Mouse (Mus musculus): ENCODE results near the gene Chrd. TPM values are rescaled to one million over a fixed set of nuclear protein-coding genes. Genes with fewer than 3 reads are reported as not detected.

Chrd gene
- 0.63 TPM for polyA plus RNA-seq (2012; fragmentation: generic; extraction: Trizol)
- long read RNA-seq, experiment 1, partial matches to known transcripts, result 0 of 5 reads
- long read RNA-seq, experiment 1, other reads (novel, unspliced or antisense), result 2 of 5 reads
- long read RNA-seq, experiment 2, partial matches to known transcripts, result 1 of 11 reads
- long read RNA-seq, experiment 2, other reads (novel, unspliced or antisense), result 5 of 11 reads

DNA sequence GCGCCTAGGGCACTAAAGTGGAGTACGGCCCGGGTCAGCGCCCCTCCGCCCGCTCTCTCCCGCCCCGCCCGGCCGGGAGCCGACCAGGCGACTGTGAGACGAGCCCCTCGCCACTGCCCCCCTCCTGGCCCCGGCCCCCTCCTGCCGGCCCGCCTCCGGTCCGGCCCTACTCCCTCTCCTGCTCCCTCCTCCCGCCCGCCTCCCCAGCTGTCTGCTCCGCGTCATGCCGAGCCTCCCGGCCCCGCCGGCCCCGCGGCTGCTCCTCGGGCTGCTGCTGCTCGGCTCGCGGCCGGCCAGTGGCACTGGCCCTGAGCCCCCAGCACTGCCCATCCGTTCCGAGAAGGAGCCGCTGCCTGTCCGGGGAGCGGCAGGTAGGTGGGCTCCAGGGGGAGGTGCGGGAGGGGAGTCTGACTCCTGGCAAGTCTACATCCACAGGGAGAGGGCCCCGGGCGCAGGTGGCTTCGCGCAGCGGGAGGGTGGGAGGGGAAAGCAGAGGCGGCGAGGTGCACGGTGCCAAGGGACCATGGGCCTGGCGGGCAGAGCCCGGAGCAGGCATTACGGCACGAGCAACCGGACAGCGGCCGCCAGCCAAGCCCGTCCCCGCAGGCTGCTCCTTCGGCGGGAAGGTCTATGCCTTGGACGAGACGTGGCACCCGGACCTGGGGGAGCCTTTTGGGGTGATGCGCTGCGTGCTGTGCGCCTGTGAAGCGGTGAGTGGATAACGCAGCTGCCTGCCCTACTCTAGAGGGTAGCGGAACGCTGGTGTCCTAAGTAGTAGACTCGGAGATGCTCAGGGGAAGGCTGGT is at the start of gene Chrd:
TSS of gene Chrd (plus strand) at position 203 of the 806 bp plus-strand sequence.
- TF ChIP-seq FOSL1 (IDR thresholded peaks at IDR 0.05; ENCODE audit: insufficient read depth, low read length, poor library complexity, severe bottlenecking) (no peak), USF1 (IDR thresholded peaks at IDR 0.05; ENCODE audit: low read depth) (no peak), MYOD1 (IDR thresholded peaks at IDR 0.05; ENCODE audit: control insufficient read depth, insufficient read length, low read depth) (no peak), MAX (IDR thresholded peaks at IDR 0.05) (no peak), CTCF (IDR thresholded peaks at IDR 0.05; ENCODE audit: control insufficient read depth, insufficient read depth, insufficient read length) (no peak), CEBPB (IDR thresholded peaks at IDR 0.05; ENCODE audit: low read depth) (no peak), MYOG (IDR thresholded peaks at IDR 0.05; ENCODE audit: control insufficient read depth, extremely low read depth, insufficient read length) (no peak)
- H3K36me3 ChIP-seq (ENCODE audit: control insufficient read depth, insufficient read depth), result no peaks in the 10 kb centered on the region
- H3K27me3 ChIP-seq (ENCODE audit: control insufficient read depth, insufficient read depth, insufficient read length), result peaks cover 4% of the 10 kb centered on the region
- H3K4me3 ChIP-seq (ENCODE audit: insufficient read depth, poor library complexity, severe bottlenecking), result peak within 1 kb of the TSS; percentile 14
- no peaks in the 10 kb centered on the region for H3K79me2 ChIP-seq (ENCODE audit: control insufficient read depth, insufficient read depth)
- no peaks in the 10 kb centered on the region for H3K79me3 ChIP-seq (ENCODE audit: low read depth)
- peak within 1 kb of the TSS; percentile 49 for H3ac ChIP-seq (ENCODE audit: control insufficient read depth, insufficient read length, low read depth)

DNA sequence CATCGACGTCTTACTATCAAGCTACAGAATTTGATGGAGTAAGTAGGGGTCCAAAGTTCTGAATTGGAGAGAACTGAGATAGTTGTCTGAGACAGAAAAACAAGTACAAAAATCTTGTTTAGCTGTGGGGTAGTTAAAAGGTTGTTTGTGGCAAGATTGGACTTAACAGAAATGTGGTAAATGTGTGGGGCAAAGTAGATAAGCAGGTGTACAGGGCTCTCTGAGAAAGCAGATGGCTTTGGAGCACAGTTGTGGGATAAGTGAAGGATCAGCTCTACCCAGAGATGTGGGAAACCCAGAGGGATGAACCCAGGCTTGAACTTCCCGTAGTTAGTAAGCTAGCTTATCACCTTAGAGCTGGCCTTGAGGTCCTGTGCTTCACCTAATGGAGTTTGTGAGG is 42.2 kb upstream of the Chrd start:
- Histone ChIP-seq H3K4me3 (ENCODE audit: insufficient read depth, poor library complexity, severe bottlenecking) (no peak overlapping the region), H3ac (ENCODE audit: control insufficient read depth, insufficient read length, low read depth) (no peak overlapping the region), H3K27me3 (ENCODE audit: control insufficient read depth, insufficient read depth, insufficient read length) (no peaks in the 10 kb centered on the region), H3K79me3 (ENCODE audit: low read depth) (peaks cover under 1% of the 10 kb centered on the region), H3K36me3 (ENCODE audit: control insufficient read depth, insufficient read depth) (peaks cover 75% of the 10 kb centered on the region), H3K79me2 (ENCODE audit: control insufficient read depth, insufficient read depth) (peaks cover 9% of the 10 kb centered on the region)
- TF ChIP-seq MAX (IDR thresholded peaks at IDR 0.05) (no peak), CTCF (IDR thresholded peaks at IDR 0.05; ENCODE audit: control insufficient read depth, insufficient read depth, insufficient read length) (no peak), USF1 (IDR thresholded peaks at IDR 0.05; ENCODE audit: low read depth) (no peak), CEBPB (IDR thresholded peaks at IDR 0.05; ENCODE audit: low read depth) (no peak), FOSL1 (IDR thresholded peaks at IDR 0.05; ENCODE audit: insufficient read depth, low read length, poor library complexity, severe bottlenecking) (no peak), MYOG (IDR thresholded peaks at IDR 0.05; ENCODE audit: control insufficient read depth, extremely low read depth, insufficient read length) (no peak), MYOD1 (IDR thresholded peaks at IDR 0.05; ENCODE audit: control insufficient read depth, insufficient read length, low read depth) (no peak)

DNA sequence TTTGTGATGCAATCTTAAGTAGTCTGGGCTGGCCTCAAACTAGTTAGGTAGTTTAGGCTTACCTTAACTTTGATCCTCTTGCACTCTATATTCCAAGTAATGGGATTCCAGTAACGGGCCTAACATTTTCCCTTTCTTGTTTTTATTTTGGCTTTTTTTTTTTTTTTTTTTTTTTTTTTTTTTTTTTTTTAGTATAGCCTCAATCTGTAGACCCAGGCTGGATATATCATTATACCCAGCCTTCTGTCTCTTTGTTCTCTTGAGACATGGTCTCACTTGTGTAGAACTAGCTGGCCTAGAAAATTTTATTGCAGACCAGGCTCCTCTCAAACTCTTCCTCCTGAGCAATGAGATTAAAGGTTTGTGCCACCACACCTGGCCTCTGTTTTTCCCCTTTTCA is 41.3 kb upstream of the Chrd start:
- H3K36me3 ChIP-seq (ENCODE audit: control insufficient read depth, insufficient read depth), result peaks cover 67% of the 10 kb centered on the region
- no peaks in the 10 kb centered on the region for H3K79me3 ChIP-seq (ENCODE audit: low read depth)
- TF ChIP-seq FOSL1 (IDR thresholded peaks at IDR 0.05; ENCODE audit: insufficient read depth, low read length, poor library complexity, severe bottlenecking) (no peak), MAX (IDR thresholded peaks at IDR 0.05) (no peak), USF1 (IDR thresholded peaks at IDR 0.05; ENCODE audit: low read depth) (no peak), MYOG (IDR thresholded peaks at IDR 0.05; ENCODE audit: control insufficient read depth, extremely low read depth, insufficient read length) (no peak), CTCF (IDR thresholded peaks at IDR 0.05; ENCODE audit: control insufficient read depth, insufficient read depth, insufficient read length) (no peak), CEBPB (IDR thresholded peaks at IDR 0.05; ENCODE audit: low read depth) (no peak), MYOD1 (IDR thresholded peaks at IDR 0.05; ENCODE audit: control insufficient read depth, insufficient read length, low read depth) (no peak)
- no peak overlapping the region for H3ac ChIP-seq (ENCODE audit: control insufficient read depth, insufficient read length, low read depth)
- H3K79me2 ChIP-seq (ENCODE audit: control insufficient read depth, insufficient read depth), result peaks cover 4% of the 10 kb centered on the region
- H3K27me3 ChIP-seq (ENCODE audit: control insufficient read depth, insufficient read depth, insufficient read length), result no peaks in the 10 kb centered on the region
- no peak overlapping the region for H3K4me3 ChIP-seq (ENCODE audit: insufficient read depth, poor library complexity, severe bottlenecking)

DNA sequence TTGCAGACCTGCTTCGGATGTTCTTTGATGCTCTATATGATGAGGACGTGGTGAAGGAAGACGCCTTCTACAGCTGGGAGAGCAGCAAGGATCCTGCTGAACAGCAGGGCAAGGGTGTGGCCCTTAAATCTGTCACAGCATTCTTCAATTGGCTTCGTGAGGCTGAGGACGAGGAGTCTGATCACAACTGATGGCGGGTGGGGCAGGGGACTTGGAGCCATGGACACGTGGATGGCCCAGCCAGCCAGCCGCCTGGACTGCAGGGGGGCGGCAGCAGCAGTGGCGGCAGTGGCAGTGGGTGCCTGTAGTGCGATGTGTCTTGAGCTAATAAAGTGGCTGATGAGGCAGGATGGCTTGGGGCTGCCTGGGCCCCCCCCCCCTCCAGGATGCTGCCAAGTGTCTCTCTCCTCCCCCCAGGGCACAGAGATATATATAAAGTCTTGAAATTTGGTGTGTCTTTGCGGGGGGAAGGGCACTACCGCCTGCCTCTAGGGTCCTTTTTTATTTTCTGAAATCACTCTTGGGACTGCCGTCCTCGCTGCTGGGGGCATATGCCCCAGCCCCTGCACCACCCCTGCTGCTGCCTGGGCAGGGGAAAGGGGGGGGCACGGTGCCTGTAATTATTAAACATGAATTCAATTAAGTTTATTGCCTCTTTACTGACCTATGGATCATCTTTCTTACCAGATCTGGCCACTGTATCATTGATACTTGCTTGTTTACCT is 40.5 kb upstream of the Chrd start:
- Histone ChIP-seq H3ac (ENCODE audit: control insufficient read depth, insufficient read length, low read depth) (no peak overlapping the region), H3K79me3 (ENCODE audit: low read depth) (no peaks in the 10 kb centered on the region), H3K36me3 (ENCODE audit: control insufficient read depth, insufficient read depth) (peaks cover 59% of the 10 kb centered on the region), H3K79me2 (ENCODE audit: control insufficient read depth, insufficient read depth) (no peaks in the 10 kb centered on the region), H3K4me3 (ENCODE audit: insufficient read depth, poor library complexity, severe bottlenecking) (no peak overlapping the region), H3K27me3 (ENCODE audit: control insufficient read depth, insufficient read depth, insufficient read length) (no peaks in the 10 kb centered on the region)
- TF ChIP-seq MYOD1 (IDR thresholded peaks at IDR 0.05; ENCODE audit: control insufficient read depth, insufficient read length, low read depth) (no peak), MYOG (IDR thresholded peaks at IDR 0.05; ENCODE audit: control insufficient read depth, extremely low read depth, insufficient read length) (no peak), MAX (IDR thresholded peaks at IDR 0.05) (no peak), USF1 (IDR thresholded peaks at IDR 0.05; ENCODE audit: low read depth) (no peak), CEBPB (IDR thresholded peaks at IDR 0.05; ENCODE audit: low read depth) (no peak), FOSL1 (IDR thresholded peaks at IDR 0.05; ENCODE audit: insufficient read depth, low read length, poor library complexity, severe bottlenecking) (no peak), CTCF (IDR thresholded peaks at IDR 0.05; ENCODE audit: control insufficient read depth, insufficient read depth, insufficient read length) (no peak)

DNA sequence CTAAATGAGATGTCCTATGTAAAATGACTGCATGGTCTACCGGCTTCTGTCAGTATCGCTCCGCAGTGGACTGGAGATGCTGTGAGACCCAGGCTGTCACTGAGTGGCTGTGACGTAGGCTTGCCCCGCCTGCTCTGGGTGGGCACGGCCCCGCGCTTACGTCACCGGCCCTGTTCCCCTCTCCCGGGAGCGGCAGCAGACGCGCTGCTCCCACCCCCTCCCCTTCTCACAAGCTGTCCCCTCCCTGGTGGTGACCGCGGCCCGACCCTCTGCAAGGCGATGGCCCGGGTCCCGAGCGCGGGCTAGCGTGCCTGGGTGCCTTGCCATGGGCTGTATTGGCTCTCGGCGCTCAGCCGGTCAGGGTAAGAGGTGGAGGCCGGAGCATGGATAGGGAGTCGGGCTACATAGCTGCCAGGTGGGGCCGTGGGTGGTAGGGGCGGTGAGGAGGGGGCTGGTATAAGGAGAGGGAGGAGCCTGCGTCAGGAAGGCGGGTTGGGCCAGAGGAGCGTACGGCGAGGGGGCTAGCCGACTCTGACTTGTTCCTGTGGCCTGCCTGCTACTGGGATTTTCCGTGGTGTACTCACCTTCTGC is 39.7 kb upstream of the Chrd start, which contains the start of gene Fam131a:
TSS of gene Fam131a (plus strand) at position 131 of the 591 bp plus-strand sequence.
- no peaks in the 10 kb centered on the region for H3K27me3 ChIP-seq (ENCODE audit: control insufficient read depth, insufficient read depth, insufficient read length)
- H3K79me2 ChIP-seq (ENCODE audit: control insufficient read depth, insufficient read depth), result no peaks in the 10 kb centered on the region
- TF ChIP-seq MAX (IDR thresholded peaks at IDR 0.05) (no peak), FOSL1 (IDR thresholded peaks at IDR 0.05; ENCODE audit: insufficient read depth, low read length, poor library complexity, severe bottlenecking) (no peak), MYOG (IDR thresholded peaks at IDR 0.05; ENCODE audit: control insufficient read depth, extremely low read depth, insufficient read length) (no peak), USF1 (IDR thresholded peaks at IDR 0.05; ENCODE audit: low read depth) (no peak), CTCF (IDR thresholded peaks at IDR 0.05; ENCODE audit: control insufficient read depth, insufficient read depth, insufficient read length) (no peak), CEBPB (IDR thresholded peaks at IDR 0.05; ENCODE audit: low read depth) (no peak)
- no peak within 1 kb of the TSS for H3K4me3 ChIP-seq (ENCODE audit: insufficient read depth, poor library complexity, severe bottlenecking)
- H3ac ChIP-seq (ENCODE audit: control insufficient read depth, insufficient read length, low read depth), result no peak within 1 kb of the TSS
- no peaks in the 10 kb centered on the region for H3K79me3 ChIP-seq (ENCODE audit: low read depth)
- H3K36me3 ChIP-seq (ENCODE audit: control insufficient read depth, insufficient read depth), result peaks cover 51% of the 10 kb centered on the region
